Mouse (Mus musculus): ENCODE measurements around the gene Taok2.

- TF ChIP-seq CTCF (IDR thresholded peaks at IDR 0.05; ENCODE audit: insufficient read depth, low read length) (no peak), POLR2A (IDR thresholded peaks at IDR 0.05; ENCODE audit: borderline replicate concordance, extremely low read depth, low read depth, low read length) (no peak)
Measured at GRCm38 (mm10) chr7:126897390-126898101, 13.0 kb upstream of the Taok2 start.

All from lung, adult 2 months (tissue).